Mouse (Mus musculus) inflammation-experienced regulatory T-cells, adult 6 months (primary cell): Measurements from ENCODE around the gene Sgk1. TPM values are rescaled to one million over a fixed set of nuclear protein-coding genes. Genes with fewer than 3 reads are reported as not detected.
"Not testable (repeated sequence)": the region's sequence is repeated elsewhere in the genome, so short reads cannot be mapped to it uniquely, and the experiment has no call there.

Experiments used
- ATAC-seq: one replicate; pipeline ENCODE4 v1.8.0; 2017
- polyA plus RNA-seq, 3 experiments: library from polyadenylated mRNA; unstranded; fragments of 100-300 nt; shearing (Covaris generic); gene quantifications; one replicate each; pipeline ENCODE4 v1.2.1; 2017

Sgk1 gene
- polyA plus RNA-seq, 3 experiments from 2014 or later, result 19.5 to 98.6 (median 25.8) TPM

GRCm38 (mm10) chr10:21868623-21869022 is 13.4 kb upstream of the Sgk1 start:
- ATAC-seq, result no peak

GRCm38 (mm10) chr10:21881837-21882183 is 174 bp upstream of the Sgk1 start:
- peak; percentile 63 for ATAC-seq

- no peak for ATAC-seq
These were observed 1.6 kb downstream of the Sgk1 start for GRCm38 (mm10) chr10:21883587-21883986.

GRCm38 (mm10) chr10:21884534-21884933 is 2.5 kb downstream of the Sgk1 start:
- no peak for ATAC-seq

GRCm38 (mm10) chr10:21889141-21889765 is 7.3 kb downstream of the Sgk1 start:
- no peak for ATAC-seq

GRCm38 (mm10) chr10:21890293-21890692 is 8.3 kb downstream of the Sgk1 start:
- ATAC-seq, result no peak

- ATAC-seq, result no peak
These were observed 9.5 kb downstream of the Sgk1 start for GRCm38 (mm10) chr10:21891442-21891841.

- no peak for ATAC-seq
These were observed 10.1 kb downstream of the Sgk1 start for GRCm38 (mm10) chr10:21892104-21892503.

GRCm38 (mm10) chr10:21898417-21898816 is 16.4 kb downstream of the Sgk1 start:
- ATAC-seq, result no peak

- not testable (repeated sequence) for ATAC-seq
These were observed 16.9 kb downstream of the Sgk1 start for GRCm38 (mm10) chr10:21898851-21899250.

- ATAC-seq, result no peak
These were observed 17.4 kb downstream of the Sgk1 start for GRCm38 (mm10) chr10:21899397-21899796.

GRCm38 (mm10) chr10:21902152-21903140 is 20.5 kb downstream of the Sgk1 start:
- no peak for ATAC-seq

- no peak for ATAC-seq
These were observed 22.2 kb downstream of the Sgk1 start for GRCm38 (mm10) chr10:21904151-21904550.

GRCm38 (mm10) chr10:21905616-21906015 is 23.6 kb downstream of the Sgk1 start:
- ATAC-seq, result peak; percentile 92

GRCm38 (mm10) chr10:21906894-21907446 is 25.0 kb downstream of the Sgk1 start:
- peak; percentile 45 for ATAC-seq

- no peak for ATAC-seq
These were observed 25.8 kb downstream of the Sgk1 start for GRCm38 (mm10) chr10:21907784-21908183.

- ATAC-seq, result no peak
These were observed 26.7 kb downstream of the Sgk1 start for GRCm38 (mm10) chr10:21908686-21909085.

GRCm38 (mm10) chr10:21910334-21910733 is 28.4 kb downstream of the Sgk1 start:
- no peak for ATAC-seq

GRCm38 (mm10) chr10:21911303-21911947 is 29.4 kb downstream of the Sgk1 start:
- ATAC-seq, result peak; percentile 64

- ATAC-seq, result no peak
These were observed 32.8 kb downstream of the Sgk1 start for GRCm38 (mm10) chr10:21914751-21915150.

GRCm38 (mm10) chr10:21916301-21917071 is 34.5 kb downstream of the Sgk1 start:
- ATAC-seq, result no peak
